Mouse (Mus musculus) thymus, adult 2 months (tissue): ENCODE data around the gene Il4.
A peak's percentile ranks its signal among the peaks of the same experiment; 100 is the strongest.

Experiments
- CTCF ChIP-seq: fragments of 200-500 bp; IDR thresholded peaks from 2 replicates; pipeline ENCODE4 v1.5.1; 2012; ENCODE audit warnings: mild to moderate bottlenecking, control low read depth, low read length, moderate library complexity, borderline replicate concordance; ENCODE audit not compliant: control insufficient read depth, poor library complexity, insufficient read depth; ENCODE audit errors: extremely low read depth
- POLR2A ChIP-seq: fragments of 200-500 bp; IDR thresholded peaks from 2 replicates; pipeline ENCODE4 v1.6.1; 2012; ENCODE audit warnings: mild to moderate bottlenecking, low read length, control low read depth, moderate library complexity; ENCODE audit not compliant: control insufficient read depth, poor library complexity, insufficient read depth; ENCODE audit errors: extremely low read depth

GRCm38 (mm10) chr11:53567224-53568014, 51.0 kb downstream of the Il4 start, which contains the start of gene Kif3a:
- TF ChIP-seq CTCF (0 out of 2 replicates have a peak, but pooled peaks have one; percentile 47), POLR2A (0 out of 2 replicates have a peak, but pooled peaks have one; percentile 21)
